Mouse (Mus musculus) forebrain, embryonic 12.5 days (tissue): ENCODE data around the gene Foxred1. TPM values are rescaled to one million over a fixed set of nuclear protein-coding genes. Genes with fewer than 3 reads are reported as not detected.

Source experiments
- ATAC-seq: fragments of 200-750 bp; cut with Nextera tagmentation; 2 replicates; pipeline ENCODE4 v1.8.0; 2017; ENCODE audit warnings: moderate TSS enrichment; ENCODE audit not compliant: low FRiP score
- H3K27ac ChIP-seq: fragments of 300-500 bp; sonication (generic); 2 replicates; pipeline ENCODE4 v1.5.1; 2016; ENCODE audit warnings: mild to moderate bottlenecking
- H3K27me3 ChIP-seq: fragments of 300-500 bp; sonication (generic); 2 replicates; pipeline ENCODE4 v1.6.1; 2016; ENCODE audit warnings: mild to moderate bottlenecking
- H3K36me3 ChIP-seq: fragments of 300-500 bp; sonication (generic); replicated peaks from 2 replicates; pipeline ENCODE4 v1.6.1; 2016; ENCODE audit warnings: mild to moderate bottlenecking
- H3K4me1 ChIP-seq: fragments of 300-500 bp; sonication (generic); 2 replicates; pipeline ENCODE4 v1.6.1; 2016
- H3K4me2 ChIP-seq: fragments of 300-500 bp; sonication (generic); 2 replicates; pipeline ENCODE4 v1.6.1; 2016; ENCODE audit warnings: mild to moderate bottlenecking, moderate library complexity
- H3K4me3 ChIP-seq: fragments of 300-500 bp; sonication (generic); replicated peaks from 2 replicates; pipeline ENCODE4 v1.5.1; 2016; ENCODE audit warnings: mild to moderate bottlenecking
- H3K9ac ChIP-seq: fragments of 300-500 bp; sonication (generic); 2 replicates; pipeline ENCODE4 v1.6.1; 2016; ENCODE audit warnings: mild to moderate bottlenecking
- H3K9me3 ChIP-seq: fragments of 300-500 bp; sonication (generic); 2 replicates; pipeline ENCODE4 v1.6.1; 2016
- WGBS: fragments of 180-500 bp; shearing (Covaris S2); methylation state at CpG from one replicate; pipeline ENCODE4 v1.1.7; 2016; 5-methylcytosine and 5-hydroxymethylcytosine counted together
- polyA plus RNA-seq: library from polyadenylated mRNA; unstranded; fragments of >200 nt; fragmentation: Nextera tagmentation; extraction: Ambion mirVana; gene quantifications from 2 replicates; pipeline ENCODE4 v1.2.1, GENCODE M21; 2016

Foxred1 gene
- polyA plus RNA-seq, 1 experiment from 2014 or later = 49.0 TPM

DNA sequence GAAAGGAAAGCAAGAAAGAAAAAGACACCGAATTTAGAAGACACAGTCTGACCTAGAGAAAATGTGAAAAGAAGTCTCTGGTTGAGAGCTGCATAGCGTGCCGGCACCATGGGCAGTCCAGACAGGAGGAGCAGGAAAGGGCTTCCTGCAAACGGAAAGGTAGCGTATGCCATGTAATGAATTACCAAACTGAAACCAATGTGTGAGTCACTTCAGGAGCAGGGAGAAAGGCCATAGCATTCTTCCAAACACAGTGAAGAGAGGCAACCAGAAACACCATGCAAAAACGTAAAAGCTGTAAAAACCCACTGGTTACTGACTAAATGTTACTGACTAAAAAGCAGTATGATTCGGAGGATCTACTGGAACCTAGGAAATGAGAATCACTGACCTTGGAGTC, 49.1 kb downstream of the Foxred1 start:
- Histone ChIP-seq H3K36me3 (no peaks in the 10 kb centered on the region; the same call in 1 of the 2 replicates), H3K9me3 (no peaks in the 10 kb centered on the region), H3K9ac (no peak overlapping the region), H3K27me3 (no peaks in the 10 kb centered on the region; the same call in 1 of the 2 replicates), H3K4me1 (peaks cover 5% of the 10 kb centered on the region), H3K4me2 (no peak overlapping the region), H3K4me3 (no peak overlapping the region), H3K27ac (no peak overlapping the region)
- no peak for ATAC-seq
- 91% methylated on average over 7 of the region's 7 CpGs for WGBS

- Histone ChIP-seq H3K4me2 (no peak overlapping the region), H3K27me3 (no peaks in the 10 kb centered on the region; the same call in 1 of the 2 replicates), H3K4me3 (no peak overlapping the region), H3K36me3 (no peaks in the 10 kb centered on the region; the same call in 1 of the 2 replicates), H3K27ac (no peak overlapping the region), H3K4me1 (no peaks in the 10 kb centered on the region), H3K9me3 (no peaks in the 10 kb centered on the region), H3K9ac (no peak overlapping the region)
- WGBS = 58% methylated on average over 2 of the region's 2 CpGs
- ATAC-seq = no peak
These were observed 50.2 kb downstream of the Foxred1 start for GRCm38 (mm10) chr9:35160662-35161061.

DNA sequence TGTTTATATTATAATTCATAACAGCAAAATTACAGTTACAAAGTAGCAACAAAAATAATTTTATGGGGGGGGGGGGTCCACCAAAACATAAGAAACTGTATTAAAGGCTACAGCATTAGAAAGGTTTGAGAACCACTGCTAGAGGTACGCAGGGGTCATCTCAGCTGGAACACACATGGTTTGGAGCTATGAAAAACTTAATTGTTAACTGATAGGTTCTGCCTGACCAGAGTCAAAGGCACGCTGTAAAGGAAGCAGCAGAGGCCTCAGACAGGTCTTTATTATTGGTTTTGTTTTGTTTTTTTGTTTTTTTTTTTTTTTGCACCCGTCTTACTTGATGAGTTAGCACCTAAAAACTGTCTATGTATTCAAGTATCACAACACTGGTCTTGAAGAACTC, 52.4 kb downstream of the Foxred1 start:
- no peak overlapping the region for H3K27ac ChIP-seq
- H3K9me3 ChIP-seq = no peaks in the 10 kb centered on the region
- H3K36me3 ChIP-seq = no peaks in the 10 kb centered on the region; the same call in 1 of the 2 replicates
- H3K27me3 ChIP-seq = no peaks in the 10 kb centered on the region
- no peak overlapping the region for H3K4me3 ChIP-seq
- H3K4me1 ChIP-seq = no peaks in the 10 kb centered on the region
- no peak for ATAC-seq
- no peak overlapping the region for H3K9ac ChIP-seq
- WGBS = 83% methylated on average over 3 of the region's 3 CpGs
- H3K4me2 ChIP-seq = no peak overlapping the region

GRCm38 (mm10) chr9:35156862-35157261, 54.0 kb downstream of the Foxred1 start:
- Histone ChIP-seq H3K36me3 (no peaks in the 10 kb centered on the region), H3K4me3 (no peak overlapping the region), H3K4me2 (no peak overlapping the region), H3K9ac (no peak overlapping the region), H3K27me3 (no peaks in the 10 kb centered on the region), H3K9me3 (no peaks in the 10 kb centered on the region), H3K27ac (no peak overlapping the region), H3K4me1 (no peaks in the 10 kb centered on the region)
- no peak for ATAC-seq
- 91% methylated on average over 4 of the region's 4 CpGs for WGBS

DNA sequence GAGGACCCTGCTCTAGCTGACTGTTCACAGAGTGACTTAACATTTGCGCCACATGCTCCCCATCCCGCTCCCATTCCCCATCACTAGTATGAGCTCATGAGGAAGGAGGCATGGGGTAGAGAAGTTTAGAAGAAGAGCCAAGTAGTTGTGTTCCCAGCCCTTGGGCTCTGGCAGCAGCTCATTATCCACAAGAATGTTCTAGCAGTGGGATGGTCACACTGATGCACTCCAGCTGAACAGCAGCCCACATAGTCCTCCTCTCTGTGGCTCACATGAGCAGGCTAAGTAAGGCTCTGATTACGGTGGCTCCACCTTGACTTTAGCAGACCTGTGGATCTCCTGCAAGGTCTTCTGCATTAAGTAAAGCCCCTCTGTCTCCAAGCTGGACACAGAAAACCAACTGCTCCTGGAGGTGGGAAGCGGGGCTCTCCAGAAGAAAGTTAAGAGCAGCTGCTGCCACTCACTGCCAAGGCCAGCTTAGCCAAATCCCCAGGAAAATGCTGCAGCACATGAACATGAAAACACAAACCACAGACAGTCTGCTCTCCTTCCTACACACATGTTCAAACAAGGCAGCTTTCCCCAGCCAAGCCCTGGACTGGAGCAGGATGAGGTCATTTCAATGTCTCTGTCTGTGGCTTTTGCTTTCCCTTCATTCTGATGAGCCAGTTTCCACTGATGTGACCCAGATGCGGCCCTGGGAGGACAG, 54.7 kb downstream of the Foxred1 start:
- no peaks in the 10 kb centered on the region for H3K36me3 ChIP-seq
- no peak overlapping the region for H3K4me3 ChIP-seq
- no peak for ATAC-seq
- no peaks in the 10 kb centered on the region for H3K27me3 ChIP-seq
- no peaks in the 10 kb centered on the region for H3K4me1 ChIP-seq
- no peak overlapping the region for H3K27ac ChIP-seq
- WGBS = 94% methylated on average over 5 of the region's 5 CpGs
- no peak overlapping the region for H3K9ac ChIP-seq
- H3K4me2 ChIP-seq = no peak overlapping the region
- no peaks in the 10 kb centered on the region for H3K9me3 ChIP-seq

Other genes starting within 250 kb of the Foxred1 start
- gene St3gal4, start 91.8 kb downstream of the Foxred1 start, polyA plus RNA-seq = 9.9 and 12.1 TPM in 2 replicates
- 90.1 and 102 TPM in 2 replicates for gene Dcps, start 35.0 kb downstream of the Foxred1 start, polyA plus RNA-seq
- 81.3 and 82.6 TPM in 2 replicates for gene Srpr, start 10.9 kb downstream of the Foxred1 start, polyA plus RNA-seq
- gene Tirap, start 10.8 kb downstream of the Foxred1 start, polyA plus RNA-seq = 11.7 and 11.9 TPM in 2 replicates
- 73.9 TPM in 2 replicates for gene Fam118b, start 56.8 kb upstream of the Foxred1 start, polyA plus RNA-seq
- 25.6 and 27.9 TPM in 2 replicates for gene Rpusd4, start 56.8 kb upstream of the Foxred1 start, polyA plus RNA-seq
- 23.4 and 23.7 TPM in 2 replicates for gene Cdon, start 210.1 kb upstream of the Foxred1 start, polyA plus RNA-seq